Mouse (Mus musculus) neutrophil, adult 5-6 weeks (primary cell): Measurements from ENCODE around the gene Cfap157. TPM values are rescaled to one million over a fixed set of nuclear protein-coding genes. Genes with fewer than 3 reads are reported as not detected.

Experiments used
- ATAC-seq: fragments of 151-379, 151-347 bp; 2 replicates; pipeline ENCODE4 v1.8.0; 2017; ENCODE audit warnings: mild to moderate bottlenecking, moderate TSS enrichment; ENCODE audit not compliant: insufficient number of reproducible peaks, poor library complexity, low FRiP score, severe bottlenecking; ENCODE audit errors: extremely low read depth
- total RNA-seq: library from RNA; stranded (forward); fragments of 200-1000 nt; gene quantifications from 2 replicates; pipeline ENCODE4 v1.2.3, GENCODE M21; 2017

Gene Cfap157
- total RNA-seq, 1 experiment from 2014 or later = not detected

DNA sequence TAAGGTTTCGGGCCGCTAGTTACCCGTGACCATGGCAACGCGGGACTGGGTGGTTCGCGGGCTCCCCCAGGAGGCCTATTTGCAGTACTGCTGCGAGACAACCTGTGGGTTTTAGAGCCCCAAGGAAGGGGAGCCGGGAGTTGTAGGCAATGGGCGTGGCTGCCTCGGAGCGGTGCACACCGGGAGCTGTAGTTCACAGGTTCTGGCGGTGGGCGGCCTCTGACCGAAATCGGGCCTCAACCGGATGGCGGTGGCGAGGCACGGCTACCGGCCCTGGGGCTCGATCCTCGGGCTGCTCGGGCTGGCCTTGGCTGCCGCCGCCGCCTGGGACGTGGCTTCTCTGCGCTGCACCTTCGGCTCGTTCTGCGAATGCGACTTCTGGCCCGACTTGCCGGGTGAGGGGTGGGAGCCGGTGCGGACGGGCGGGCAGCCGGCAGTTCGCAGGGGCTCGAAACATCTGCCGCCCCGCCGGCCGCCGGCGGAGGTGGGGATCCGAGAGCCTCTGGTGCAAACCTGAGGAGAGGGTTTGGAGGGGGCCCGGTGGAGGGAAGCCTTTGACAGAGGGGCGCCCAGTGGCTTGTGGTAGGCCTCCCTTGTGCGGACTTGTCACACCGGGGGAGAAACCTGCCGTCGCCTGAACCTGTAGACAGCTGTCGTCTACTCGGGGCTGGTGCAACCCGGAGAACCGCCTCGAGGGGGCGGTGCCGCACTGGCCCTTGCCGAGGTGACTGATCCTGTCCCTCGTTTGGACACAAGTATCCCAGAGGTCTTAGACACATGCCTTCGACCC is 27.0 kb downstream of the Cfap157 start, which contains the start of gene Tor2a:
Tor2a (plus strand) TSS at position 179 of the 790 bp plus-strand sequence.
- peak; percentile 96 for ATAC-seq

GRCm38 (mm10) chr2:32756674-32757055 is 27.6 kb downstream of the Cfap157 start:
- no peak for ATAC-seq

DNA sequence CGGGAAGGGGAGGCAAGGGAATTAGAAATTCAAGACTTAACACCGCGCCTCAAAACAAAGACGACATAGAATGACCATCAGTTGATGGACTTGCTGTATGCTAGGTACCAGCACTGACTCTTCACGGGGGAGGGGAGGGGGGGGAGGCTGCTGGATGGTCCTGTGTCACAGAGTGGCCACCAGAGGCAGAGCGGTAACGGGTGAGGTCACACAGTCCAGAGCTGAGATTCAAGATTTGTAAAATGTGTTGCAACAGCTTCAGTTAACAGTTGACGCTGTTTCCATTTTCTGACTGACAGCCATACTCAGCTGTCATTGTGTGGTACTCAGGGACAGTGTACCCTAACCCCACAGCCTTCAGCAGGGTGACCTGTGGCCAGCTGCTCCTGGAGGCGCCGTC is 32.0 kb downstream of the Cfap157 start:
- no peak for ATAC-seq

DNA sequence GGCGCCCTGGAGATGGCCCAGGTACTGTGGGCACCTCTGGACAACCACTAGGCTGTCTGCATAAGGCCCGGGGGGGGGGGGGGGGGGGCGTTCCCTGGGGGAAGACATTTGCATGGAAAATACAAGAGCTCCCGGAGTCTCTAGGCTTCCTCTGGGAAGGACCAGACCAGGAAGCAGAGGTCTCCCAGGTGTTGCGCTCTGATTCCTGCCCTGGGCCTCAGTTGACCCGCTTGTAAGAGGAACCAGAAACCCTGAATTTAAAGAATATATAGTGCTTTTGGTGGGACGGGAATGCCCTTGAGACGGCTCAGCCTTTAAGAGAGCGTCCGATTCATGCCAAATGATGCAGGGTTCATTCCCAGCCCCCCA is 32.6 kb downstream of the Cfap157 start:
- no peak for ATAC-seq

DNA sequence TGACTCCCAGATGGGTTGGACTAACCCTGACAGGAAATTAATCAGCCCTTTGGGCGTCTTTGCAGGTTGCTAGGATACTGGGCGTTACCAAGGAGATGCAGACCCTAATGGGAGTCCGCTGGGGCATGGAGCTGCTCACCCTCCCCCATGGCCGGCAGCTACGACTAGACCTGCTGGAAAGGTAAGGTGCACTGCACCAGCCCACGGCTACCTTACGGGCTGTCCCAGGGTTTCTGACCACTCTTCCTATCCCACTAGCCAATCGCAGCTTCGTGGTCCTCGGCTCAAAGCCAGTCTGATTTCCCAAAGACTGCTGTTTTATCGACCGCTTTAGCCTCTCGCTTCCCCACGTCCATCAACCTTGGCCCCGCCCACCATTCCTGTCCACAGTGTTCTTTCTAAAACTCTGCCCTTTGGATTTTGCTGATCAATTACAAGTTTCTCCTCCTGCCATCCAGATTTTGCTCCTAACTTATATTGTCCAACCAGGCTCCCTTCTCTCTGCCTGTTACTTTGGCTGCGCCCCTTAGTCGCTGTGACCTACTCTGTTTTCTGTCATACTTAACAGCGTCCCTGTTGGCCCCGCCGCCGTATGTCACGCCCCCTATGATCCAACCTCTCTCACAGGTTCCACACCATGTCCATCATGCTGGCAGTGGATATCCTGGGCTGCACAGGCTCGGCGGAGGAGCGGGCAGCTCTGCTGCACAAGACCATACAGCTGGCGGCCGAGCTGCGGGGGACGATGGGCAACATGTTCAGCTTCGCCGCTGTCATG is 33.2 kb downstream of the Cfap157 start:
- ATAC-seq = no peak

- ATAC-seq = no peak
Observed at GRCm38 (mm10) chr2:32750199-32750598, 34.0 kb downstream of the Cfap157 start.

DNA sequence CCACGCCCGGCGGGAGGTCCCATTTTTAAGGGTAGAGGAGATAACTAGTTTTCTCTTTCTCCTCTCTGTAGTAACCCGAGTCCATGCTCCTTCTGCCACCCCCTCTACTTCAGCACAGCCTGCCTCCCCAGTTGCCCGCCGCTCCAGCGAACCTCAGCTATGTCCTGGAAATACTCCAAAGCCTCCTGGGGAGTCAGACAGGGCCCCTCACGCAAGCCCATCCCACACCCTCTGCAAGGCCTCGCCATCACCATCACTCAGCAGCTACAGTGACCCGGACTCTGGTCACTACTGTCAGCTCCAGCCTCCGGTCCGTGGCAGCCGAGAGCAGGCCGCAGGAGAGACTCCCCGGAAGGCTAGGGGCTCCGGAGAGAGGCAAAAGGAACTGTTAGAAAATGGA is 35.1 kb downstream of the Cfap157 start:
- ATAC-seq = no peak

DNA sequence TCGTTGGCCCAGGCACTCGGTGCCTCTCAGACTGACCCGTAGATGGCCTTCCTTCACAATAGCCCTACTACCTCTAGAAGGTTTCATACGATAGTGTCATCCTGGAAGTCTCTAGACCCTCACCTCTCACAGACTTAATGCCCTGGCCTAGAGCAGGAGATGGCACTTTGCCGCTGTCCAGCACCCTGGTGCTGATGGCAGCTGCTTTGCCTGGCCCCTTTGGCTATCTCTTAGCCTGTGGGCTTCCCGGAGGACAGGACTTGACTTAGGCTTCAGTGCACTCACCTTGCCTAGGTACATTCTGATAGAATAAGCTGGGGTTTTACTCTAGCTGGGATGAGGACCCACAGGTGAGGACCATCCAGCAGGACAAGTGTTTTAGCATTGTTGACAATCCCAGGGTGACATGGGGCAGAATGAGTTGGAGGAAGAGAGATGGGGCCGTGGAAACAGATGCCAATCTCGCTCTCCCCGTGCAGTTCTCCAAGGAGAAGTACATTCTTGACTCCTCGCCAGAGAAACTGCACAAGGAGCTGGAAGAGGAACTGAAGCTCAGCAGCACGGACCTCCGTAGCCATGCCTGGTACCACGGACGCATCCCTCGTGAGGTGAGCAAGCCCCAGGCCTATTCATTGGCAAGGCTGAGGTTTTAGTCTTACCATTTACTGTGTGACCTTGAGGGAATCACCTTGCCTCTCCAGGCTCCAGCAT is 39.8 kb downstream of the Cfap157 start:
- ATAC-seq = no peak

- no peak for ATAC-seq
Observed at GRCm38 (mm10) chr2:32742173-32742531, 42.1 kb downstream of the Cfap157 start.

GRCm38 (mm10) chr2:32741273-32742172 is 42.7 kb downstream of the Cfap157 start:
- ATAC-seq = no peak

DNA sequence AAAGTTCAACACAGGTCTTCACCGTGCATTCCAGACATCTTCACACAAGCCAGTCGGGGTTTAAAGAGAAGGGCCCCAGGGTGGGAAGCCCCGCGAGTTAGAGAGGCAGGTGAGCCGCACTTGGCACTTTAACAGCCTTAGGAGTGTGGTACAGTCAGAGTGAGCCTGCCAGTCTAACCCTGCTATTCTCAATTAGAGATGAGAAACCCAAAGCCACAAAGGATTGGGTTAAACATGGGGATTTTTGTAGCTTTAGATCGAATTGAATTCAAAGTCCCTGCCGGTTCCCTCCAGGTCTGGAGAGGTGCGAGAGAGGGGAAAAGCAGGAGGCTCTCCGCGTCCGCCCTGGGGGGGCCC is 43.3 kb downstream of the Cfap157 start, which contains the start of gene 6330409D20Rik:
6330409D20Rik (minus strand) TSS at position 101 of the 357 bp plus-strand sequence.
- no peak for ATAC-seq

DNA sequence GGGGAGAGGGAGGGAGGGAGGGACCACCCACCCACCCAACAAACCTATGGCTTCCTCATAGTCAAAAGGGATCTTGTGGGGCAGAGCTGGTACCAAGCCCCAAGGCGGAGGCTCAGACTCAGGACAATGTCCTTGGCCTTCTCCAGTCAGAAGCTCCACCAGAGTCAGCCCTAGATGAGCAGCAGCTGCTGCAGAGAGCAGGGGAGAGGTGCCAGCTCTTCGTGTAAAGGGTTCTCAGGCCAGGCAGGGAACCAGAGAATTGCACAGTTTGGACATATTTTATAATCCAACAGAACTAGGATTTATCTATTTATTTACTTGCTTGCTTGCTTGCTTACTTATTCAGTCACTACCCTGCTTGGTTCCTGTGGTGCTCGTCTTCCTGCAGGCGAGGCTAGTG is 44.9 kb downstream of the Cfap157 start:
- ATAC-seq = no peak

DNA sequence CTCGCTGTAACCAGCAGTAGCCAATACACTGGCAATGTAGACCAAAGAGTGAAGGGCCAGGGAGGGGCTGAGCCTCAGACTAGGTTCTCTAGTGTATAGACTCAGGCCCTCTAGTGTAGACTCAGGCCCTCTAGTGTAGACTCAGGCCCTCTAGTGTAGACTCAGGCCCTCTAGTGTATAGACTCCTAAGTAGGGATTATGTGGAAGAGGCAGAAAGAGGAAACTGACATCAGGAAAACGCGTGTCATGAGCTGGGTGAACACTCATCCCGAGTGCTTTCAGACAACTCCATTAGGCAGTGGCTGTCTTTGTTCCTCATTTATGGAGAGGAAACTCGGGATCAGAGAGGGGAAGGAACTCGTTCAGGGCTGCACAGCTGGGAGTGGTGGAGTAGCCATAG is 47.2 kb downstream of the Cfap157 start:
- ATAC-seq = no peak

GRCm38 (mm10) chr2:32736306-32736829 is 47.9 kb downstream of the Cfap157 start:
- no peak for ATAC-seq

GRCm38 (mm10) chr2:32734933-32735332 is 49.3 kb downstream of the Cfap157 start:
- ATAC-seq = no peak

DNA sequence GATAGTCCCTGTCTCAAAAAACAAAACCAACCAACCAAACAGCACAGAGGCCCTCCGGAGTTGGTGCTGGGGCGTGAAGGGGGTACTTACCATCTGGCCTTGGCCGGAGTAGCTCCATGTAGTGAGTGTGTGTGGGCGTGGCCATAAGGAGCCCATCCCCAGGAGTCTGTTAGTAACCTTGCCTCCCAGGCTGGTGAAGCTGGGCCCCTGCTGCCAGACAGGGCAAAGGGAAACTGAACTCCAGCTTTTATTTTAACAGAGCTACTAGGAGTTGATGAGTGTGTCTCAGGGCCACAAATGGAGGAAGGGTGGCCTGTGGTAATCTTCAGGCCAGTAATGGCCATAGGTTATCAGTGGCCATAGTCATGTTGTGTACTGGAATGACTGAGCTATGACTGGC is 49.7 kb downstream of the Cfap157 start:
- no peak for ATAC-seq

GRCm38 (mm10) chr2:32732695-32733094 is 51.5 kb downstream of the Cfap157 start:
- no peak for ATAC-seq

DNA sequence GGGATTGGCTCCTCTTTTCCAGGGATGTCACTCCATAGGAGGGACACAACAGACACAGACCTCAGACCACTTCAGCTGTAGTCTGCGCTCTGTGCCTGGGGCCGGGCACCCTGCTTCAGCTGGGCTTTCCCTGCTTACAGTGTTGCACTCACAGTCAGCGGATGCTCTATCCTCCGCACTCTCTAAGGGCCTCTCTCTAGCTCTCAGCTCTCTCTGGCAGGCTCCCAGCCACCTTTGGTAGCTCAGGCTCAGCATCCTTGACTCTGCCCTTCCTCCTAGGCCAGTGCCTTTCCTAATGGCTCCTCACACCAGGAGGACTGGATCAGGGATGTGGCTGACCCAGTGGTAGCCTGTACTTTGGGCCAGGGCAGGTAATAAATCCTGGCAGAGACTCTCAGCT is 52.3 kb downstream of the Cfap157 start:
- no peak for ATAC-seq

DNA sequence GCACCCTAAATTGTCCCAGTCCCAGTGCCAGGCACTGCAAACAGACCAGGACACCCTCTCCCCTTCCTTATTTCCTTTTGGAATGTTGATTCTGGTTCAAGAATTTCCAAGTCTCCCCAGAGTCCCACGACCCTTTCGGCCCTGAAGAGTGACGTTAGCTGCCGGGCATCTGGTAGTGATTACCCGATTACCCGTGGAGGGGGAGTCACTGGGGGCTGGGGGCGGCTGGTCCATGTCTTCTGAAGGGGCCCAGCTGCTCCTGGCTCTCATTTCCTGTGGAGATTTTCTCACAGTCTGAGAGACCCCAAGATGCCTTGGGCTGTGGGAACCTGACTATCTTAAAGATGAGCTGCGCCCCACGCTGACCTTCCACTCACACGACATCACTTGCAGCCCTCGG is 53.4 kb downstream of the Cfap157 start:
- ATAC-seq = no peak
